Mouse (Mus musculus): Measurements from ENCODE around the gene Stpg3. TPM values are rescaled to one million over a fixed set of nuclear protein-coding genes. Genes with fewer than 3 reads are reported as not detected.
A peak's percentile ranks its signal among the peaks of the same experiment; 100 is the strongest.

Gene Stpg3
- total RNA-seq, 4 experiments from 2014 or later = 0.27 to 0.29 TPM; not detected in 2

GRCm38 (mm10) chr2:25236614-25237013 is 22.2 kb upstream of the Stpg3 start, which contains the start of gene Rnf224:
TSS of gene Rnf224 (minus strand) at chr2:25236787.
- DNase-seq (ENCODE audit: low spot score in 2 of 2) = no peak

- DNase-seq (ENCODE audit: low spot score in 2 of 2) = no peak
Measured at GRCm38 (mm10) chr2:25234551-25235220, 20.2 kb upstream of the Stpg3 start.

DNA sequence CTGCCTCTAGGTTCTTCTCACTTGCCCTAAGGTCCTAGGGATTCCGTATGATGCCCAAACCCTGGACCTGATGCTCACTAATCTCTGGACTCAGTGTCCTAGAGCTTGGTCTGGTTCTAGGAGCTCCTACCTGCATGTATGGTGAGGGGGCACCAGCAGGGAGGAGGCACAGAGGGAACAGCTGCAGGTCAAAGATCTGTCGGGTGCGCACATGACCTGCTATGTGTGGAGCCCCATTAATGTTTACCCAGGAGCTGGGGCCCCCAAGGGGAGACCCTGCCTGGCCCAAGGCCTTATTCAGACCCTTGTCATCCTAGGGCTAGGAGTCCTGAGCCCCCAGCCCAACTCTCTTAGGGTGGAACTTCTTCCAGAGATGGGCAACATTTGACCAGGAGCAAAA is 19.6 kb upstream of the Stpg3 start, which contains the start of gene Slc34a3:
TSS of gene Slc34a3 (minus strand) at position 315 of the 400 bp plus-strand sequence.
- DNase-seq (ENCODE audit: low spot score in 2 of 2) = no peak

- no peak for DNase-seq (ENCODE audit: low spot score in 2 of 2)
Measured at GRCm38 (mm10) chr2:25233421-25233820, 19.0 kb upstream of the Stpg3 start.

- DNase-seq (ENCODE audit: low spot score in 2 of 2) = no peak
Measured at GRCm38 (mm10) chr2:25231038-25231437, 16.6 kb upstream of the Stpg3 start.

- DNase-seq (ENCODE audit: low spot score in 2 of 2) = no peak
Measured at GRCm38 (mm10) chr2:25230581-25230980, 16.1 kb upstream of the Stpg3 start.

GRCm38 (mm10) chr2:25229582-25229981 is 15.1 kb upstream of the Stpg3 start:
- DNase-seq (ENCODE audit: low spot score in 2 of 2) = no peak

DNA sequence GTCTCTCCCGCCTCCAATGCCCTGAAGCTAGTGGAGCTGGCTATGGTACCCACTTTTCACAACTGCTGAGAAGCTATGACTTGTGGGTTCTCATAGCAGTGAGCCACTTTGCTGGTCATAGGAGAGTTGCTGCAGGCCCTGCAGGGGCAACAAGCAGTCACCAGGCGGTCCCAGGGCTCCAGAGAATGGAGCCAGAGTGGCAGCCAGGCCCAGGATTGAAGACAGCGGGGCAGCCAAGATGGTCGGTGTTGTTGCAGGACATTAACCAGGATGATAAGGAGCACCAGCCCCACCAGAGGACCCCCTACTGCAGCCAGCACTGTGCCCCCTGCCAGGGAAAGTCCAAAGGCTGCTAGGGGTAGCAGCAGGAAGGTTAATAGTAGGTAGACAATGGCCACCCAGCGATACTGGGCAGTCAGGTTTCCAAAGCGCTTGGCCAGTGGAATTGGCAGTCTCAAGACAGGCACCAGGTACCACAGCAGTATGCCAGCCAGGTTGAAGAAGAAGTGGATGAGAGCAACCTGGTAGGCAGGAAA is 14.6 kb upstream of the Stpg3 start:
- no peak for DNase-seq (ENCODE audit: low spot score in 2 of 2)

- DNase-seq (ENCODE audit: low spot score in 2 of 2) = peak; percentile 85 to 88
Measured at GRCm38 (mm10) chr2:25228431-25228889, 14.0 kb upstream of the Stpg3 start.

GRCm38 (mm10) chr2:25227406-25227805 is 13.0 kb upstream of the Stpg3 start:
- DNase-seq (ENCODE audit: low spot score in 2 of 2) = no peak

DNA sequence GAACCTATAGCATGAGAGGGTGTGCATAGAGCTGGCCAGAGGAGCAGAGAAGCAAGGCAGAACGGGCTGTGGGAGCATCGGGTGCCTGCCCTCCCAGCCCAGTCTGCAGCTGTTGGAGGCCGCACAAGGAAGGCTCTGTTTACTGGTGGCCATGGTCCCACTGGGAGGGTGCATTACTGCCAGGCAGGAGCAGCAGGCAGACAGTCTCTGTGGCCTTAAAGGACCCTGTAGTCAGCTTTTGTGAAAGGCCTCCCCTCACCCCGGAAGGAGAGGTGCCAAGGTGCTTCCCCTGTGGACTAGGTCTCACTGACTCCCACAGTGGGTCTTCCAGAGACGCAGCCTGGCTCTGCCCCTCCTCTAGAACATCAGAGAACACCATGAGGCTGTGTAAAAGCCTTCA is 12.4 kb upstream of the Stpg3 start:
- DNase-seq (ENCODE audit: low spot score in 2 of 2) = peak; percentile 66 to 74

- no peak for DNase-seq (ENCODE audit: low spot score in 2 of 2)
Measured at GRCm38 (mm10) chr2:25225811-25226379, 11.5 kb upstream of the Stpg3 start.

DNA sequence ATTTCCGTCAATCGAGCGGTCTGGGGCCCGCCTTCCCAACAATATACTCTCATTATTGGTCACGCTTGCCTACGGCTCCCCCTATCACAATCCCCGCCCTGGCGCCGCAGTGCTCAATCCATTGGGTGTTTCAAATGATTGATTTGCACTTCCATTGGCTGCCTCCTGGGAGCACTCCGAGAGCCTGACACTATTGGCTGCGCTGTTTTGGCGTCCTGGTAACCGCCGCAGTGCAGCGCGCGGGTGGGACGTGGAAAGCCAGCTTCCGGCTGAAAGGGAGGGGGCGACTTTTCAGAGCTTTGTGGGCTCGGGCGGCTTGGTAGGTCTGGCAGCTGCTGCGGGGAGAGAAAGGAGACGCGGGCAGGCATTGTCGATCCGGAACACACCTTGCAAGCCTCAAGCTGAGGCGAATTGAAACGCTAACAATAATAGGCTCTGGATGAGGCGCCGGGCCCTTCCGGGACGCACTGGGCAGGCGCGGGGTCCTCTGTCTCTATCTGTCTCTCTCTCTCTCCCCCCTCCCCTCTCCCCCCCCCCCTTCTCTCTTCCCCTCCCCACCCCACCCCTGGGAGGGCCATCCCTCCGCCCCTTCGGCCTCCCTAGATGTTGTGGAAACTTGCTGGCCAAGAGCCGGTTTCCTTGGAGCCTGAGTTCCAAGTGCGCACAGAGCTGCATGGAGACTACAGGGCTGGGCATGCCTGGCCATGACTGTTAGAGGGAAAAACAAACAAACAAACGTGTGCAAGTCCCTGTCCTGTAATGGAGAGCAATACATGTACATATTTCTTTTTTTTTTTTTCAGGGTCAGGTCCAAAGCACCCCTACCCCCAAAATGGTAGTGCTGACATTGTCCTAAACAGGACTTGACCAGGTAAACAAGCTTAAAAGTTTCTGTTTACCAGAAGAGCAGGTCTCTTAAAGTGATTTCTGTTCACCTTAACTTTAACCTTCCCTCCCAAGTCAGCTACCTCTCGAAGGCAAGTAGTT is 10.6 kb upstream of the Stpg3 start:
- DNase-seq (ENCODE audit: low spot score in 2 of 2) = peak; percentile 99 to 100

DNA sequence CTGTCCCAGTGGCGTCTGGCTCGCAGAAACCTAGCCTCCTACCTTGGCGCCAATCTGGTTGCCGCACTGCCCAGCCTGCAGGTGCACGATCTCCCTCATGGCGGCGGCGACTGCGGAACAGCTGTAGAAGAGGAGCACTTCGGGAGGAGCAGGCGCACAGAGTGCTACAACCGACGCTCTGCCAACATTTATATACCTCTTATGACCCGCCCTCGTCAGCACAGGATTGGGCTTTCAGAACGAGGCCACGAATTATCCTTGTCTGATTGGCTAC is 10.0 kb upstream of the Stpg3 start, which contains the start of gene Tubb4b:
TSS of gene Tubb4b (minus strand) at position 211 of the 274 bp plus-strand sequence.
- no peak for DNase-seq (ENCODE audit: low spot score in 2 of 2)

DNA sequence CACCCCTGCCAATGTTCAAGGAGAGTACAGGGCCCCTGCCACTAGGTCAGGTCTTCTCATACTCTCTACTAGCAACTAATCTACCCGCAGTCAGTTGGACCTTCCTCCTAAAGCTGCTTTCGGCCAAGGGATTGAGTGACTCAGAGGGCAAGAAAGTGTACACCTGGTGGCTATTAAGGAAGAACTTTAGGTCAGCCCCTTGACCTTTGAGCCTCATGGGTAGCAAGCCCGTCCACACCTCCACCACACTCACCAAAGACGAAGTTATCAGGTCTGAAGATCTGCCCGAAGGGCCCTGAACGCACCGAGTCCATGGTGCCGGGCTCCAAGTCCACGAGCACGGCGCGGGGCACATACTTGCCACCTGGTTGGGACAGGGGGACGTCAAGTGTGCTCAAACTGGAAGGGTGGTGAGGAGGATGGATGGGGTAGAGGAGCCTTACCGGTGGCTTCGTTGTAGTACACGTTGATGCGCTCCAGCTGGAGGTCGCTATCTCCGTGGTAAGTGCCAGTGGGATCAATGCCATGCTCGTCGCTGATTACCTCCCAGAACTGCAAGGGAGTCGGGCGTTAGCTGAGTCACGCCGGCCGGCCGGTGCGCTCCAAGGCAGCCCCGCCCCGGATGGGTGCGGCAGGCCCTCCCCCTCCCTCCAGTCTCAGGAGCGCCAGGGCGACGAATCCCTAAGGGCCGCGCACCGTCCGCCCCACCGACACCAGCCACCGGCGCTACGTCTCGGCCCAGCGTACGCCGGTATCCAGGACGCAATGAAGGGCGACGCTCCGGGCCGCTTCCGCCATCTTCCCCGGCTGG is 9.4 kb upstream of the Stpg3 start:
- peak; percentile 67 for DNase-seq (ENCODE audit: low spot score in 2 of 2)

GRCm38 (mm10) chr2:25221331-25221772 is 6.9 kb upstream of the Stpg3 start:
- DNase-seq (ENCODE audit: low spot score in 2 of 2) = no peak

GRCm38 (mm10) chr2:25218445-25218844 is 4.0 kb upstream of the Stpg3 start, which contains the start of gene Fam166a:
TSS of gene Fam166a (plus strand) at chr2:25218745.
- no peak for DNase-seq (ENCODE audit: low spot score in 2 of 2)

- DNase-seq (ENCODE audit: low spot score in 2 of 2) = no peak
Measured at GRCm38 (mm10) chr2:25217666-25218065, 3.2 kb upstream of the Stpg3 start.

GRCm38 (mm10) chr2:25213266-25213865 is 1.1 kb downstream of the Stpg3 start:
- DNase-seq (ENCODE audit: low spot score in 2 of 2) = no peak

DNA sequence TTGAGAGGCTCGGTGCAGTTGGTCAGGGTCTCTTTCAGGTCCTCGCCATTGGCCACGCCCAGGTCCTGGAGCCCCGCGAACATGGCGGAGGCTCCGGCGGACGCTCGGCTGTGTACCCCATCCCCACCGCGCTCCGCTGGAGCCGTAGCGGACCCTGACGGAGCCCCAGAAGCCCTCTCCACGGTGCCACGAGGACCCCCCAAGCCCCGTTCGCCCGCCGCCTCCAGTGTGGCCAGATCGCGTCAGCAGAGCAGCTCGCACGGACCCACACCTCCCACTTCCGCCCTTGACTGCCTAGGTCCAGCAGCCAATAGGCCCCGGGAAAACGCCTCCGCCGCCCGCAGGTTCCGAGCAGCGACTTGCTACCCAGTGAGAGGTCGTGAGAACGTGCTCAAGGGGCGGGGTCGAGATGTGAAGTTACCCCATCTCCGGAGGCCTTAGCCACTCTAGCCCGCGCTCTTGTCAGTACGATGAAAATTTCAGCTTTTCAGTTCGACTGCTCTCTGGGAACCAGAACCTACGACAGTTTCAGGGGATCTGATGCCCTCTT is 3.2 kb downstream of the Stpg3 start, which contains the start of gene Nelfb:
TSS of gene Nelfb (minus strand) at position 369 of the 550 bp plus-strand sequence.
- DNase-seq (ENCODE audit: low spot score in 2 of 2) = peak; percentile 75 to 80

All from layer of hippocampus, adult 8-10 months (tissue).